Mouse (Mus musculus): ENCODE measurements at regions not wholly inside any gene's neighbourhood (a gene's known extent, or its start where the extent isn't known, plus 50 kb on each side); places are given as distances from the start of the nearest gene placed in this dataset.

DNA sequence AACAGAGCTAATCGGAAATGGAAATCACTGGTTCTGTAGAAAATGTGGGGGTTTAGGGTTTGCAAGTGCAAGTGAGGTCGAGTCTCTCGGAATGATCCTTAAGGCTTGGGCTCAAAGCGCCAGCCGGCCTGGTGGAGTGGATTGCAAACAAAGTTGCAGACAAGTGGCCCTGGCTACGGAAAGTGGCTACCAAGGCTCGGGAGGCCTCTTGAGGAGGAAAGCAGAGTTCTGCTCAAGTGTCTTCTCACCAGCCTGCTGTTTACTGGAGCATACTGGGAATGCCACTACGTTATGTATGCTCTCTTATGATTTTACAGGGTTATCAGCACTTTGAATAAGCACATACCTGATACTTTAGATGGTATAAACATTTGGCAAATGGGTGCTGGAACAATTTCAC is 105.3 kb upstream of the Irx3 start:
- TF ChIP-seq POLR2A (IDR thresholded peaks at IDR 0.05; ENCODE audit: insufficient read depth, low read depth, low read length) (no peak), CTCF (IDR thresholded peaks at IDR 0.05) (no peak), EP300 (IDR thresholded peaks at IDR 0.05; ENCODE audit: insufficient read depth, low read depth, low read length) (no peak)
